Mouse (Mus musculus): ENCODE measurements at regions not wholly inside any gene's neighbourhood (a gene's known extent, or its start where the extent isn't known, plus 50 kb on each side); places are given as distances from the start of the nearest gene placed in this dataset.

DNA sequence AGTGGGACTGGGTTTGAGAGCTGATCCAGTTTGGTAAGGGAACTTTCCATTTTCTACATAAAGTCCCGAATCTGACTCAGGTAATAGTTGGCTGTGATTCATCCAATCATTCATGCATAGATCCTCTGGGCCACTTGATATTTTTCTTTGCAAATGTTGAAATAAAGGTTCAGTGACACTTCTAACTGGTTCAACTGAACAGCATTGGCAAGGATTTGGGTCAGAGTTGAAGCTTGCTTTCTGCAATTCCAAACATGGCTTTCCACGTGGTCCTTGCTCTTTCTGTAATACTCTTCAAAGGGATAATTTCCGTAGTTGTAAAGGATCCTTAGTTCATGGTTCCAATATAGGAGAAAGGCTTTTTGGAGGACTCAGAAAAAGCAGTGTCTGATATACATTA is 554.0 kb downstream of the Rnf144a start:
- TF ChIP-seq CTCF (IDR thresholded peaks at IDR 0.05; ENCODE audit: low read depth, low read length) (no peak), POLR2A (IDR thresholded peaks at IDR 0.05; ENCODE audit: insufficient read depth, low read length) (no peak), EP300 (IDR thresholded peaks at IDR 0.05; ENCODE audit: insufficient read depth, low read depth, low read length) (no peak)
